Mouse (Mus musculus) intestine, postnatal 0 days (tissue): Measurements from ENCODE around the gene Klhl36. TPM values are rescaled to one million over a fixed set of nuclear protein-coding genes. Genes with fewer than 3 reads are reported as not detected.
"Not testable (repeated sequence)": the region's sequence is repeated elsewhere in the genome, so short reads cannot be mapped to it uniquely, and the experiment has no call there.

Experiments
- ATAC-seq: fragments of 200-750 bp; cut with Nextera tagmentation; 2 replicates; pipeline ENCODE4 v1.8.0; 2017; ENCODE audit warnings: mild to moderate bottlenecking, moderate TSS enrichment, moderate library complexity
- H3K27ac ChIP-seq: fragments of 300-500 bp; sonication (generic); 2 replicates; pipeline ENCODE4 v1.5.1; 2014; ENCODE audit warnings: mild to moderate bottlenecking, low read depth, low read length, moderate library complexity
- H3K27me3 ChIP-seq: fragments of 300-500 bp; sonication (generic); replicated peaks from 2 replicates; pipeline ENCODE4 v1.6.1; 2014; ENCODE audit warnings: low read length, mixed read lengths; ENCODE audit not compliant: control insufficient read depth, insufficient read depth
- H3K36me3 ChIP-seq: fragments of 300-500 bp; sonication (generic); 2 replicates; pipeline ENCODE4 v1.6.1; 2014; ENCODE audit warnings: mild to moderate bottlenecking, moderate library complexity; ENCODE audit not compliant: control insufficient read depth, insufficient read depth
- H3K4me1 ChIP-seq: fragments of 300-500 bp; sonication (generic); replicated peaks from 2 replicates; pipeline ENCODE4 v1.6.1; 2014; ENCODE audit warnings: antibody characterized with exemption, low read length, mixed read lengths; ENCODE audit not compliant: control insufficient read depth, insufficient read depth
- H3K4me2 ChIP-seq: fragments of 300-500 bp; sonication (generic); replicated peaks from 2 replicates; pipeline ENCODE4 v1.6.1; 2014; ENCODE audit warnings: low read depth, mild to moderate bottlenecking, moderate library complexity
- H3K4me3 ChIP-seq: fragments of 300-500 bp; sonication (generic); 2 replicates; pipeline ENCODE4 v1.5.1; 2014; ENCODE audit warnings: low read depth, low read length
- H3K9ac ChIP-seq: fragments of 300-500 bp; sonication (generic); 2 replicates; pipeline ENCODE4 v1.6.1; 2014; ENCODE audit warnings: mild to moderate bottlenecking, low read depth, low read length
- H3K9me3 ChIP-seq: fragments of 300-500 bp; sonication (generic); 2 replicates; pipeline ENCODE4 v1.6.1; 2016; ENCODE audit warnings: mixed run types; ENCODE audit not compliant: control insufficient read depth
- CTCF ChIP-seq: sonication (generic); IDR thresholded peaks from 2 replicates; pipeline ENCODE4 v1.5.1; 2016; ENCODE audit warnings: low read depth, mild to moderate bottlenecking, control low read depth, antibody characterized with exemption, moderate library complexity
- WGBS: fragments of 180-500 bp; shearing (Covaris S2); extraction: QIAGEN DNeasy Blood & Tissue Kit; methylation state at CpG from one replicate; pipeline ENCODE4 v1.1.7; 2014; 5-methylcytosine and 5-hydroxymethylcytosine counted together
- polyA plus RNA-seq: library from polyadenylated mRNA; unstranded; fragments of >200 nt; fragmentation: Nextera tagmentation; extraction: Ambion mirVana; gene quantifications from 2 replicates; pipeline ENCODE4 v1.2.1, GENCODE M21; 2015

Klhl36 gene
- polyA plus RNA-seq, 1 experiment from 2014 or later = 7.4 TPM

DNA sequence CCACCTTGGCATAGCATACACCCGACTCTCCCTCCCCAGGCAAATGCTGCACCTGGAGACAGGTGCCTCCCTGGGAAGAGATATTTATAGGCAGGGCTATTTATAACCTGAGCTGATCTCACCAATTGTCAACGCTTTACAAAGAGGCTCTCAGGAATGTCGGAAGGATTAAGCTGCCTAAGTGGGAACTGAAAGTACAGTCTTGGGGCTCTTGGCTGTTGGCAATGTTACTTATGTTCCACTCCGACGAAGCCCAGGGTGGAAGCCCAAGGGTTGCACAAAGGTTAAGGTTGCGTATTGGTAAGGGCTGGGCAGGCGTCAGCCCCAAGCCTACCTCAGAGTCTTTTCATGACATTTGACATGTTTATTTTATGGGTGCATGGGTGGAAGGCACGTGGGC, 17.5 kb upstream of the Klhl36 start:
- Histone ChIP-seq H3K4me2 (peak overlapping the region; percentile 33), H3K9ac (no peak overlapping the region), H3K27me3 (no peaks in the 10 kb centered on the region), H3K4me1 (no peaks in the 10 kb centered on the region; the same call in 1 of the 2 replicates), H3K27ac (no peak overlapping the region), H3K9me3 (no peaks in the 10 kb centered on the region), H3K36me3 (no peaks in the 10 kb centered on the region), H3K4me3 (no peak overlapping the region)
- WGBS = 9% methylated on average over 8 of the region's 8 CpGs
- 0 out of 2 replicates have a peak, but pooled peaks have one; percentile 1 for ATAC-seq
- no peak for TF ChIP-seq CTCF

- H3K4me1 ChIP-seq, ATAC-seq, H3K36me3 ChIP-seq, H3K4me3 ChIP-seq, H3K27ac ChIP-seq, H3K27me3 ChIP-seq, H3K9ac ChIP-seq, H3K4me2 ChIP-seq, H3K9me3 ChIP-seq: not testable (repeated sequence)
- WGBS = 80% methylated on average over 7 of the region's 7 CpGs
Measured at GRCm38 (mm10) chr8:119845741-119846140, 16.3 kb upstream of the Klhl36 start.

- H3K4me3 ChIP-seq = no peak overlapping the region
- no peaks in the 10 kb centered on the region for H3K27me3 ChIP-seq
- ATAC-seq = no peak
- no peak overlapping the region for H3K9ac ChIP-seq
- H3K4me1 ChIP-seq = no peaks in the 10 kb centered on the region; the same call in 1 of the 2 replicates
- H3K9me3 ChIP-seq = no peaks in the 10 kb centered on the region
- WGBS = 78% methylated on average over 16 of the region's 16 CpGs
- no peak overlapping the region for H3K27ac ChIP-seq
- no peak for TF ChIP-seq CTCF
- no peak overlapping the region for H3K4me2 ChIP-seq
- H3K36me3 ChIP-seq = no peaks in the 10 kb centered on the region
Measured at GRCm38 (mm10) chr8:119847232-119847922, 14.7 kb upstream of the Klhl36 start.

GRCm38 (mm10) chr8:119853521-119853920, 8.5 kb upstream of the Klhl36 start:
- Histone ChIP-seq H3K4me3 (no peak overlapping the region), H3K27ac (no peak overlapping the region), H3K4me1 (no peaks in the 10 kb centered on the region), H3K36me3 (no peaks in the 10 kb centered on the region), H3K27me3 (no peaks in the 10 kb centered on the region), H3K4me2 (no peak overlapping the region), H3K9ac (no peak overlapping the region), H3K9me3 (no peaks in the 10 kb centered on the region)
- no peak for ATAC-seq
- WGBS = 81% methylated on average over 8 of the region's 8 CpGs
- no peak for TF ChIP-seq CTCF

DNA sequence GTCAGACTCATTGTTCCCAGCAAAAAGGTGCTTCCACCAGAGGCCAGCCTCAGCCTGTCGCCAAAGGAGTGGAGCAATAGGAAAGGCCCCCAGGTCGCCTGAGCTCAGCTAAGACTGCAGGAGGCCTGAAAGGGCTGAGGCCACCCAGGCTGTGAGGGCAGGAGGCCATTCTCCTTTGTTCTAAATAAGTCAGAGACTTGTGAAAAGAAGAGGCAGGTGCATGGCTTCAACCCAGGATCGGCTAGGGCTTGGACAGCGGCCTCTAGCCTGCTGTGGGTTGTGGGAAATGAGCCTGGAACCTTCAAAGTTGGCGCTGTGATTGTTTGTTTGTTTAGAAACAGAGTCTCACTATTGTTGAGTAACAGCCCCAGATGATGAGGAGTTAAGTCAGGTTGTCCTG, 8.0 kb upstream of the Klhl36 start:
- no peaks in the 10 kb centered on the region for H3K36me3 ChIP-seq
- no peaks in the 10 kb centered on the region for H3K27me3 ChIP-seq
- ATAC-seq = no peak
- H3K27ac ChIP-seq = no peak overlapping the region
- no peak overlapping the region for H3K4me3 ChIP-seq
- H3K4me2 ChIP-seq = no peak overlapping the region
- TF ChIP-seq CTCF = no peak
- no peaks in the 10 kb centered on the region for H3K9me3 ChIP-seq
- 71% methylated on average over 5 of the region's 5 CpGs for WGBS
- no peak overlapping the region for H3K9ac ChIP-seq
- H3K4me1 ChIP-seq = no peaks in the 10 kb centered on the region

GRCm38 (mm10) chr8:119855656-119856055, 6.4 kb upstream of the Klhl36 start:
- Histone ChIP-seq H3K4me3 (no peak overlapping the region), H3K36me3 (no peaks in the 10 kb centered on the region), H3K9me3 (no peaks in the 10 kb centered on the region), H3K9ac (no peak overlapping the region), H3K27ac (no peak overlapping the region), H3K4me1 (no peaks in the 10 kb centered on the region), H3K27me3 (no peaks in the 10 kb centered on the region), H3K4me2 (no peak overlapping the region)
- no peak for ATAC-seq
- TF ChIP-seq CTCF = no peak; the same call in 1 of the 2 replicates
- 72% methylated on average over 5 of the region's 5 CpGs for WGBS
